Mouse (Mus musculus) hindbrain, embryonic 10.5 days (tissue): Measurements from ENCODE around the gene Catsperg1. TPM values are rescaled to one million over a fixed set of nuclear protein-coding genes. Genes with fewer than 3 reads are reported as not detected.
"Not testable (repeated sequence)": the region's sequence is repeated elsewhere in the genome, so short reads cannot be mapped to it uniquely, and the experiment has no call there.

Experiments
- DNase-seq: peaks from one replicate; pipeline ENCODE4 v3.0.0-alpha.2; 2017; ENCODE audit warnings: low spot score
- H3K27ac ChIP-seq: fragments of 300-500 bp; sonication (generic); 2 replicates; pipeline ENCODE4 v1.5.1; 2016; ENCODE audit warnings: mild to moderate bottlenecking, moderate library complexity
- H3K27me3 ChIP-seq: fragments of 300-500 bp; sonication (generic); 2 replicates; pipeline ENCODE4 v1.6.1; 2016; ENCODE audit warnings: mild to moderate bottlenecking; ENCODE audit not compliant: poor library complexity, insufficient read depth, severe bottlenecking
- H3K36me3 ChIP-seq: fragments of 300-500 bp; sonication (generic); 2 replicates; pipeline ENCODE4 v1.6.1; 2016; ENCODE audit warnings: mild to moderate bottlenecking, moderate library complexity
- H3K4me1 ChIP-seq: fragments of 300-500 bp; sonication (generic); replicated peaks from 2 replicates; pipeline ENCODE4 v1.6.1; 2016; ENCODE audit warnings: mild to moderate bottlenecking
- H3K4me3 ChIP-seq: fragments of 300-500 bp; sonication (generic); 2 replicates; pipeline ENCODE4 v1.5.1; 2016; ENCODE audit warnings: mild to moderate bottlenecking, moderate library complexity
- H3K9me3 ChIP-seq: fragments of 300-500 bp; sonication (generic); 2 replicates; pipeline ENCODE4 v1.6.1; 2016; ENCODE audit warnings: mild to moderate bottlenecking, moderate library complexity
- WGBS: fragments of 180-500 bp; shearing (Covaris S2); methylation state at CpG from one replicate; pipeline ENCODE4 v1.1.7; 2016; 5-methylcytosine and 5-hydroxymethylcytosine counted together
- polyA plus RNA-seq: library from polyadenylated mRNA; unstranded; fragments of >200 nt; fragmentation: Nextera tagmentation; extraction: Ambion mirVana; gene quantifications from 2 replicates; pipeline ENCODE4 v1.2.1, GENCODE M21; 2016

Catsperg1 gene
- polyA plus RNA-seq, 1 experiment from 2014 or later: 0.51 TPM

DNA sequence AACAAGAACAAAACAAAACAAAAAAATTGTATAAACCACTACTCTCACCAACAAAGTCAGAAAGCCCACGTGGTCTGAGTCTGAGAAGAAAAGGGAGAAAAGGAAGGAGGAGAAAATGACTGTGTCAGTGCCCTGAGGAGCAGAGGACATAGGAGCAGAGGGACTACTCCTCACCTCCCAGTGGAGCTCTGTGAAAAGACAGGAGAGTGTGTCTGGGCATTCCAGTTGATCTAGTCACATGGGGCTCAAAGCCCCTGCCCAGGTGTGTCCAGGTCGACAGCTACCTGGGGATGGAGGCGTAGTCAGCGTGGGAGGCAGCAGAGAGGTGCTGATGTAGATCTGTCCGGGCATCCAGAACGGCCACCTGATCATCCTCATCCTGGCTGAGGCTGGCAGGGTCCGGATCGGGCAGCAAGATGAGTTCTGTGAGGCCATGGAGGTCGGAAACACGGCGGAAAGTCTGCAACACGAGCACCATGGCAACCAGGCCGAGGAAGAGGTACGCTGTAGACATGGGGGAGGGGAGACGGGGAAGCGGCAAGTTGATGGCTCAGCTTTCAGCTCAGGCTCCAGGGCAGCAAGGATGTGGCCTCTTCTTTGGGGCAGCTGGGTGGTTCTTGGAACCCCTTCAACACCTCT, 11.0 kb upstream of the Catsperg1 start:
- Histone ChIP-seq H3K27ac (peak overlapping the region; percentile 69), H3K4me1 (peaks cover 12% of the 10 kb centered on the region), H3K27me3 (peaks cover 24% of the 10 kb centered on the region), H3K36me3 (no peaks in the 10 kb centered on the region), H3K4me3 (peak overlapping the region; percentile 38), H3K9me3 (peaks cover 6% of the 10 kb centered on the region)
- peak; percentile 53 for DNase-seq
- 13% methylated on average over 16 of the region's 16 CpGs for WGBS

DNA sequence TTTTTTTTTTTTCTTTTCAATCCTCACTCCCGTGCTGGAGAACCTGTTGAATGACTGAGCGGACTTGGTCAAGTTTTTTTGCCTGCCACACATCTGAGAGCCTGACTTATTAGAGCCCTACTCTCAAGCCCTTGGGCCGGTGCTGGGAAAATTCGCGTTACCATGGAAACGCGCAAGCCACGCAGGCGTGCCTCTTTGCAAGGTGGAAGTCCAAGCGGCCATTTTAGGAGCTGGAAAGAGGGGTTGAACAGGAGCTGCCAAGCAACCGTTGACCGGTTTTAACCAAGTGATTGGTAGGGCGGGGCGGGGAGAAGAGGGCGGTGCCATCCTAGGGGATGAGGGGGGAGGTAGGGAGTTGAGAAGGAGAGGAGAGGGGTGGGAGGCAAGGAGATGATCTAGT, 1.0 kb upstream of the Catsperg1 start:
- WGBS: 41% methylated on average over 15 of the region's 15 CpGs
- no peak overlapping the region for H3K4me3 ChIP-seq
- peaks cover 28% of the 10 kb centered on the region for H3K4me1 ChIP-seq
- no peak overlapping the region for H3K27ac ChIP-seq
- no peaks in the 10 kb centered on the region for H3K36me3 ChIP-seq
- H3K9me3 ChIP-seq: peaks cover 21% of the 10 kb centered on the region
- peak; percentile 13 for DNase-seq
- peaks cover 23% of the 10 kb centered on the region for H3K27me3 ChIP-seq

DNA sequence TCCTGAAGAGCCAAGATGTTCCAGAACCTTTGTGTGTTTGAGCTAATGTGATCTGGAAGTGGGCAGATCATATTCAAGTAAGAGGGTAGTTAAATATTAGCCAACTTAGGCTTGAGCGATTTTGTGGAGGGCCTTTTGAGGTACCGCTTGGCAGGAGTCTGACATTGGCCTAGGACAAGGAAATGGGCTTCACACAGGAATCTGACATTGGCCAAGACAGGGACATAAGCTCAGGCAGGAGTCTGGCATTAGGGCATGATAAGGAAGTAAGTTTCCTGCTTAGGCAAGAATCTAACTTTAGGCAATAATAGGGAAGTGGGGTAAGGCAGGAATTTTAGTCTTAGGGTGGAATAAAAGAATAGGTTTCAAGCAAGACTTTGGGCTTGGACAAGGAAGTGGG, 401 bp upstream of the Catsperg1 start:
- H3K9me3 ChIP-seq: peaks cover 15% of the 10 kb centered on the region; the same call in 1 of the 2 replicates
- peak overlapping the region; percentile 48; the same call in 1 of the 2 replicates for H3K4me3 ChIP-seq
- H3K27ac ChIP-seq: no peak overlapping the region
- WGBS: 71% methylated on average over 2 of the region's 2 CpGs
- H3K27me3 ChIP-seq: peaks cover 23% of the 10 kb centered on the region
- peaks cover 28% of the 10 kb centered on the region for H3K4me1 ChIP-seq
- no peak for DNase-seq
- no peaks in the 10 kb centered on the region for H3K36me3 ChIP-seq

DNA sequence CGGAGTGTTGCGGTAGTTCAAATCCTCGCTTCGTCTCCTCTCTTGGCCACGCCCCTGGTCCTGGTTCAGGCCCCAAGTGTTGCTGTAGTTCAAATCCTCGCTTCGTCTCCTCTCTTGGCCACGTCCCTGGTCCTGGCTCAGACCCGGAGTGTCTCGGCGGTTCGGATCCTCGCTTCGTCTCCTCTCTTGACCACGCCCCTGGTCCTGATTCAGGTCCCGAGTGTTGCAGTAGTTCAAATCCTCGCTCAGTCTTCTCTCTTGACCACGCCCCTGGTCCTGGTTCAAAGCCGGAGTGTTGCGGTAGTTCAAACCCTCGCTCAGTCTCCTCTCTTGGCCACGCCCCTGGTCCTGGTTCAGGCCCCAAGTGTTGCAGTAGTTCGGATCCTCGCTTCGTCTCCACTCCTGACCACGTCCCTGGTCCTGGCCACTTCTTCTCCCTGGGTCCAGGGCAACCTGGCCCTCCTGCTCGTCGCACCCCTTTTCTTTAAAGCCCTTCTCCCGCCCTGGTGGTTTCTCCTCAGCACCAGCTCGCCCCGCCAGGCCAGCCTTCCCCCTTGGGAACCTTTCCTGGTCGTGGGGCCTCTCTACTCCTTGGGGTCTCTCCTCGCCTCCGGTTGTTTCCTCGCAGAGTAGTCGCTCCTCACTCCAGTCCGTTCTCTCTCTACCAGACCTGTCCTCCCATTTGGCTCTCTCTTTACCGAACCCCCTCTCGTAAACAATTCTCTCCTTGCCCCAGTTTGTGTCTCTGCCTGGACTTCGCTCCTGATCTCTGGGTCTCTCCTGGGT, 867 bp downstream of the Catsperg1 start:
- 0 out of 2 replicates have a peak overlapping the region, but pooled peaks have one; percentile 23 for H3K27ac ChIP-seq
- 12% methylated on average over 40 of the region's 40 CpGs for WGBS

DNA sequence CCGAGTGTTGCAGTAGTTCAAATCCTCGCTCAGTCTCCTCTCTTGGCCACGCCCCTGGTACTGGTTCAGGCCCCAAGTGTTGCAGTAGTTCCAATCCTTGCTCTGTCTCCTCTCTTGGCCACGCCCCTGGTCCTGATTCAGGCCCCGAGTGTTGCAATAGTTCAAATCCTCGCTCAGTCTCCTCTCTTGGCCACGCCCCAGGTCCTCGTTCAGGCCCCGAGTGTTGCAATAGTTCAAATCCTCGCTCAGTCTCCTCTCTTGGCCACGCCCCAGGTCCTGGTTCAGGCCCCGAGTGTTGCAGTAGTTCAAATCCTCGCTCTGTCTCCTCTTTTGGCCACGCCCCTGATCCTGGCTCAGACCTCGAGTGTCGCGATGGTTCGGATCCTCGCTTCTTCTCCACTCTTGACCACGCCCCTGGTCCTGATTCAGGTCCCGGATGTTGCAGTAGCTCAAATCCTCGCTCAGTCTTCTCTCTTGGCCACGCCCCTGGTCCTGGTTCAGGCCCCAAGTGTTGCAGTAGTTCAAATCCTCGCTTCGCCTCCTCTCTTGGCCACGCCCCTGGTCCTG, 1.6 kb downstream of the Catsperg1 start:
- Histone ChIP-seq H3K4me1 (peaks cover 28% of the 10 kb centered on the region), H3K27me3 (peaks cover 23% of the 10 kb centered on the region), H3K4me3 (peak overlapping the region; percentile 48), H3K36me3 (no peaks in the 10 kb centered on the region), H3K9me3 (0 out of 2 replicates have a peak, but pooled peaks cover 5% of the 10 kb centered on the region), H3K27ac (no peak overlapping the region)
- DNase-seq: peak; percentile 25
- 11% methylated on average over 26 of the region's 26 CpGs for WGBS

More for the DNA sequence above, 867 bp downstream of the Catsperg1 start:
- not testable (repeated sequence) for H3K9me3 ChIP-seq, H3K36me3 ChIP-seq
- H3K27me3 ChIP-seq: peaks cover 23% of the 10 kb centered on the region
- peak; percentile 10 for DNase-seq
- H3K4me3 ChIP-seq: peak overlapping the region; percentile 48
- H3K4me1 ChIP-seq: peaks cover 28% of the 10 kb centered on the region

DNA sequence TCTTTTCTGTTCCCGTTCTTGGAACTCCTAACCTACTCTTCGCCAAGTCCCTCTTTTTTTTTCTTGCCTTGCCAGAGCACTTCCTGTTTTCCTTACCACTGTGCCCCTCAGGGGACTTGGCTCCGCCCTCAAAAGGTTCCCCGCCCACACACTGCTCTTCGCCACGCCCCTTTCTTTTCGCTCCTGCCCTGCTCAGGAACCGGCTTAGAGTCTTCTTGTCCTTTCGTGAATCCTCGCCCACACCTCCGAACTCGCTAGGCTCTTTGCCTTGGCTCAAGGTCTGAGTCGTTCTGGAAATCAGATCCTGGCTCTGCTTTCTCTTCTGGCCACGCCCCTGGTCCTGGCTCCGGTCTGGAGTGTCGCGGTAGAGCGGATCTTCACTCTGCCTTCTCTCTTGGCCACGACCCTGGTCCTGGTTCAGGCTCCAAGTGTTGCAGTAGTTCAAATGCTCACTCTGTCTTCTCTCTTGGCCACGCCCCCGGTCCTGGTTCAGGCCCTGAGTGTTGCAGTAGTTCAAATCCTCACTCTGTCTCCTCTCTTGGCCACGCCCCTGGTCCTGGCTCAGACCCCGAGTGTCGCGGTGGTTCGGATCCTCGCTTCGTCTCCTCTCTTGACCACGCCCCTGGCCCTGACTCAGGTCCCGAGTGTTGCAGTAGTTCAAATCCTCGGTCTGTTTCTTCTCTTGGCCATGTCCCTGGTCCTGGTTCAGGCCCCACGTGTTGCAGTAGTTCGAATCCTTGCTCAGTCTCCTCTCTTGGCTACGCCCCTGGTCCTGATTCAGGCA, 2.2 kb downstream of the Catsperg1 start:
- peak overlapping the region; percentile 62 for H3K27ac ChIP-seq
- H3K4me3 ChIP-seq: peak overlapping the region; percentile 48
- WGBS: 5% methylated on average over 34 of the region's 34 CpGs
- H3K9me3 ChIP-seq: 0 out of 2 replicates have a peak, but pooled peaks cover under 1% of the 10 kb centered on the region
- H3K27me3 ChIP-seq: peaks cover 23% of the 10 kb centered on the region
- DNase-seq: peak; percentile 83
- H3K36me3 ChIP-seq: no peaks in the 10 kb centered on the region
- peaks cover 28% of the 10 kb centered on the region for H3K4me1 ChIP-seq

DNA sequence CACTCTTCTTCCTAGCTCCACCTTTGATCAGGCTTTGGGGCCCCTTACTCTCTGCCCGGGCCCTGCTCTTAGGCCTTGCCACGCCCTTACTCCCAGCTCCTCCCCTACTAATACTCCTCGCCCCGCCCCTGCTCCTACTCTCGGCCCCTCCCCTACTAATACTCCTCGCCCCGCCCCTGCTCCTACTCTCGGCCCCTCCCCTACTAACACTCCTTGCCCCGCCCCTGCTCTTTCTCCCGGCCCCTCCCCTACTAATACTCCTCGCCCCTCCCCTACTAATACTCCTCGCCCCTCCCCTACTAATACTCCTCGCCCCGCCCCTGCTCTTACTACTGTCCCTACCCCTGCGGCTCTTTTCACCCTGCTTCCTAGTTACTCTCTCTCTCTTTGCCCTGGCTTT, 2.8 kb downstream of the Catsperg1 start:
- not testable (repeated sequence) for DNase-seq, H3K9me3 ChIP-seq, H3K36me3 ChIP-seq
- Histone ChIP-seq H3K4me3 (peak overlapping the region; percentile 48), H3K27me3 (peaks cover 23% of the 10 kb centered on the region), H3K4me1 (peaks cover 28% of the 10 kb centered on the region), H3K27ac (peak overlapping the region; percentile 62)
- 29% methylated on average over 14 of the region's 15 CpGs for WGBS

DNA sequence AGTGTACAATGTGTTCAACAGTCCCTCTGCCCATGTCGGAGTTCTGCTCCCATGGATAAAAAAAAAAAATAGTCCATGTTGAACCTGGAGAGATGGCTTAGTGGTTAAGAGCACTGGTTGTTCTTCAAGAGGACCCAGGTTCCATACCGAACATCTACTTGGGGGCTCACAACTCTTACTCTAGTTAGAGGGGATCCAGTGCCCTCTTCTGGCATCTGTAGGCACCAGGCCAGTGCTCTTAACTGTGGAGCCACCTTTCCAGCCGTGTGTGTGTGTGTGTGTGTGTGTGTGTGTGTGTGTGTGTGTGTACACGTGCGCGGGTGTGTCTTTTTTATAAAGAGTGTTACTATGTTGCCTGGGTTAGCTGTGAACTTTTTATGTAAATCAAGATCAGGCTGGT, 11.3 kb downstream of the Catsperg1 start:
- Histone ChIP-seq H3K4me3 (no peak overlapping the region), H3K27me3 (0 out of 2 replicates have a peak, but pooled peaks cover 2% of the 10 kb centered on the region), H3K36me3 (no peaks in the 10 kb centered on the region), H3K9me3 (no peaks in the 10 kb centered on the region), H3K4me1 (no peaks in the 10 kb centered on the region), H3K27ac (no peak overlapping the region)
- WGBS: 86% methylated on average over 6 of the region's 6 CpGs
- no peak for DNase-seq

DNA sequence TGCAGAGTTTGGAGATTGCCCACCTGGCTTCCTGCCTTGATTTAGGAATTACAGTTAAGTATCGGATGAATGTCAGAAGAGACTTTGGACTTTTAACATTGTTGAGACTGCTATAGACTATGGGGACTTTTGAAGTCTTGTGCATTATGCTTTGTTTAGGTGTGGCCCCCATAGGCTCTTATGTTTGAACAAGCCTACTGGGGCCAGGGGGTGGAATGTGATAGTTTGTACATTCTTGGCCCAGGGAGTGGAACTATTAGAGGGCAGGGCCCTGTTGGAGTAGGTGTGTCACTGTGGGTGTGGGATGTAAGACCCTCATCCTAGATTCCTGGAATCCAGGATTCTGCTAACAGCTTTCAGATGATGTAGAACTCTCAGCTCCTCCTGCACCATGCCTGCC, 19.6 kb downstream of the Catsperg1 start:
- not testable (repeated sequence) for DNase-seq, H3K27ac ChIP-seq, H3K4me3 ChIP-seq, H3K36me3 ChIP-seq, H3K4me1 ChIP-seq, H3K9me3 ChIP-seq, H3K27me3 ChIP-seq
- 90% methylated on average over 1 of the region's 1 CpGs for WGBS

DNA sequence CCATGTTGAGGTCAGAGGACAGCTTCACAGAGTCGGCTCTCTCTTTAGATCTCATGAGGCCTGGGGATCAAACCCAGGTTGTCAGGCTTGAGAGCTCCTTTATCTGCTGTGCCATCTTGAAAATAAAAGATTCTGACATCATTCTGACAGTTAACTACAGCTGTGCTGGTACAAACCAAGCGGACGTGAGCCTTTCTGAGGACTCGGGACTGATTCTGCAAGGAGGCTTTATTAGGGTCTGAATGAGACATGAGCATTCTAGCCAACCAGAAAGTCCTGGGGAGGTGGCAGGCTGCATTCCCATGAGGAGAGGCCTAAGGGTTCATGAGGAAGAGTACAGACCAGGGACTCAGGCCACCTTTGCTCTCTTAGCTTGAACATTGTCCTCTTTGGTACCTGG, 32.5 kb downstream of the Catsperg1 start:
- peak overlapping the region; percentile 93 for H3K27ac ChIP-seq
- not testable (repeated sequence) for DNase-seq, H3K9me3 ChIP-seq, H3K27me3 ChIP-seq
- 0 out of 2 replicates have a peak overlapping the region, but pooled peaks have one; percentile 89 for H3K4me3 ChIP-seq
- WGBS: 86% methylated on average over 4 of the region's 4 CpGs
- peaks cover 20% of the 10 kb centered on the region for H3K4me1 ChIP-seq
- peaks cover 22% of the 10 kb centered on the region for H3K36me3 ChIP-seq

DNA sequence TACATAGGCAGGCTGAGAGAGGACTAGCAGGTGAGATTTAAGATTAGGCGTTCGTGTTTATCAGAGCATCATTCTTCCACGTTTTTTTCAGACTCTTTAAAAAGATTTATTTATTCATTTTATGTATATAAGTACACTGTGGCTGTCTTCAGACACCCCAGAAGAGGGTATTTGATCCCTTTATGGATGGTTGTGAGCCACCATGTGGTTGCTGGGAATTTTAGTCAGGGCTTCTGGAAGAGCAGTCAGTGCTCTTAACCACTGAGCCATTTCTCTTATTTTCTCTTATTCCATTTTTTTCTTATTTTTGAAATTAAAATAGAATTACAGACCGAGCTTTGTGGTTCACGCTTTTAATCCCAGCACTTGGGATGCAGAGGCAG, 33.0 kb downstream of the Catsperg1 start:
- no peak for DNase-seq
- peaks cover 26% of the 10 kb centered on the region for H3K36me3 ChIP-seq
- WGBS: 41% methylated on average over 5 of the region's 5 CpGs
- peak overlapping the region; percentile 89 for H3K4me3 ChIP-seq
- peaks cover 20% of the 10 kb centered on the region for H3K4me1 ChIP-seq
- H3K9me3 ChIP-seq: no peaks in the 10 kb centered on the region
- peak overlapping the region; percentile 93 for H3K27ac ChIP-seq
- no peaks in the 10 kb centered on the region for H3K27me3 ChIP-seq

DNA sequence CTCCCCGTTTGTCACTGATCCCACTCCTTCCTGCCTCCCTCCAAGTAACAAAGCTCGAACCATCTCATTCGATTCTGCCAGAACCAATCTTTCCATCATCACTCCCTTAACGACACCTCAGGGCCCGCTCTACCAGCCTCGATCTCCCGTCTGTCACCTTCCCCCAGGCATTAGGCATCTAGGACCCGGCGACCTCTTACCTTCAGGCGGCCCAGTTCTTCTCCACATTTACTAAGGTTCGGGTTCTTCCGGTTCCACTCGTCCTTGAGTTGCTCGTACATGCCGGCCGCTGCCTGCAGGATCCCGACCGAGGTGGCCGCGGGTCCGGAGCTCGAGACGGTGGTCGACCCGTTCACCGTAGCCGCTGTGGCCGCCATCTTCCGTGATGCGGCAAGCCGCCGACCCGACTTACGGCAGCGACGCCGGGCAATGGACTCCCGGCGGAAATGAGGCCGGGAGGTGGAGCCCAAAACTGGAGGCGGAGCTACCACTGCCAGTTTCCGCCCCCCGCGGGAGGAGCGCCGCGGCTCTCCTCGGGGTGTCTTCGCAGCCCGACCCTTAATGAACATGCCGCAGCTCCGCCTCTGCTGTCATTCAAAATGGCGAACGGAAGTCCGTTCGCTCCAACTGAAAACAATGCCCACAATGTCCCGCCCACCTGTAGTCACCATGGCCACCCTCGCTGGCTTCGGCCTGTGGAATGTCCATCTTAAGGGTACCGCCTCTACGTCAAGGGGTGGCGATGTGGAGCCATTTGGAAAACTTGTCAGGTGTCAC, 33.6 kb downstream of the Catsperg1 start, which contains the start of gene Psmd8:
Psmd8 (minus strand) TSS at position 625 of the 777 bp plus-strand sequence.
- Histone ChIP-seq H3K27me3 (no peaks in the 10 kb centered on the region), H3K27ac (peak within 1 kb of the TSS; percentile 93), H3K9me3 (no peaks in the 10 kb centered on the region), H3K36me3 (peaks cover 32% of the 10 kb centered on the region), H3K4me1 (peaks cover 20% of the 10 kb centered on the region), H3K4me3 (peak within 1 kb of the TSS; percentile 89)
- WGBS: under 1% methylated on average over 62 of the region's 62 CpGs
- DNase-seq: peak; percentile 98
